Mouse (Mus musculus): ENCODE results near the gene Itgb5. TPM values are rescaled to one million over a fixed set of nuclear protein-coding genes. Genes with fewer than 3 reads are reported as not detected.

Itgb5 gene
- total and polyA plus RNA-seq, 3 experiments, result 0.27 to 0.58 TPM; not detected in 1

DNA sequence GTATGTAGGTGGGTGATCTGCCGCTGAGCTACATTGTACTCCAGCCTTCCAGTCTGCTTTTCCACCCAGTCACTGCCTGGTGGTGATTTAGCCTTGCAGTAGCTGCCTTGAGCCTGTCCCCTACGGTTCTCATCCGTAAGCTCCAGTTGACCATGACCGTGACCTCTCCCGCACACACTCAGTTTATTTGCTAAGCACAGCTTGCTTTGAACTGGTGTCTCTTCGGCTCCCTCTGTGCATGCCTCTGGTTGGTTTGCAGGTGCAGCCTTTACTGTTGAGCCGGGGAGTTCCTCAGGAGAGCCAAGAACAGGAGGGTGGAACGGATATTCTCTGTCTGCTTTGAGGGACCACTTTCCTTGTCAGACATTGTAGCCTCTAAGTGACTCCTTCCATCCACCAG, 61.6 kb downstream of the Itgb5 start:
- Histone ChIP-seq H3K4me3 (ENCODE audit: control insufficient read depth in 1 of 2, insufficient read depth in 1 of 2, low read depth in 2 of 2, low read length in 2 of 2) (no peak overlapping the region), H3K27me3 (ENCODE audit: control insufficient read depth in 1 of 2, insufficient read depth in 2 of 2, low read length in 2 of 2) (peaks cover 0 to 2% of the 10 kb centered on the region in 2 experiments; a peak in 2 of 4 replicates), H3K27ac (ENCODE audit: control insufficient read depth, low read depth, low read length) (no peak overlapping the region), H3K79me2 (ENCODE audit: control insufficient read depth, insufficient read depth, low read length, poor library complexity) (no peaks in the 10 kb centered on the region), H3K36me3 (ENCODE audit: control insufficient read depth in 1 of 2, insufficient read depth in 2 of 2, low read length in 2 of 2) (peaks cover 0 to 6% of the 10 kb centered on the region in 2 experiments; a peak in 2 of 4 replicates), H3K9me3 (replicated peaks; ENCODE audit: insufficient read depth, low read length) (no peaks in the 10 kb centered on the region), H3K4me1 (ENCODE audit: control insufficient read depth in 1 of 2, insufficient read depth in 2 of 2, low read length in 2 of 2) (peaks cover 0 to 10% of the 10 kb centered on the region in 2 experiments; a peak in 3 of 4 replicates), H3K9ac (ENCODE audit: control insufficient read depth, low read depth, low read length, poor library complexity, severe bottlenecking) (no peak overlapping the region)
- DNase-seq (ENCODE audit: low read depth, low spot score), result no peak
- TF ChIP-seq MAZ (IDR thresholded peaks at IDR 0.05; ENCODE audit: low read depth, low read length) (no peak), CHD1 (IDR thresholded peaks at IDR 0.05; ENCODE audit: low read depth, low read length) (no peak), POLR2AphosphoS2 (IDR thresholded peaks at IDR 0.05; ENCODE audit: low read length) (no peak)

DNA sequence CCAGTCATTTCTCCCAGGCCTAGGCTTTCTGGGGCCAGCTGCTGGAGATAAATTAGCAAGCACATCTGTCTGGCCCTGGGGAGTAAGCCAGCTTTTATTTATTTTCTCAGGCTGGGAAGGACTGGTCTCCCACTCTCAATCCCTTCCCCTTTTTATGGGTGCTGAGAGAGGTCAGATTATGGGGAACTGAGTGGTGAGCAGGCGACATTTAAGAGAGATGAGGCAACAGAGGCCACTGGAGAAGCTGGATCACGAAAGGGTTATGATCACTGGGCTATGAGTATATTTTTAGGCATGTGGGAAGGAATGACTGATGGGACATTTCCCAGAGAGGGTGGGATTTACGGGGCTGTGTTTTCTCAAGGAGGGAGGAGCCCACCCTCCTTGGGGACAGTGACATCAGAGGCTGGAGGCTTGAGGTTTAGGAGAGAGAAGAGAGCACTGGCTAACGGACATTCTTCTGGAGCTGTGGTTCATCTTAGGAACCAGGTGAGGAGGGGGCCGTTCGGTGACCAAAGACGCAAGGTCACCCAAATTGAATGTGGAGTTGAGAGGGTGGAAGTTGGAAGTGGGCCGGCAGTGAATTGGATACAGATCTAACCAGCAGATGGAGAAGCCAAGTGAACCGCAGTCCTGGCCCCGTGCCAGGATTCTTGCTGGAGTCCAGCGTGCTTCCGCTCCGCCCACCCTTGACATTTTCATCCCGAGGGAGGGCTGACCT, 62.3 kb downstream of the Itgb5 start:
- no peak overlapping the region for H3K4me3 ChIP-seq (ENCODE audit: control insufficient read depth in 1 of 2, insufficient read depth in 1 of 2, low read depth in 2 of 2, low read length in 2 of 2)
- H3K9ac ChIP-seq (ENCODE audit: control insufficient read depth, low read depth, low read length, poor library complexity, severe bottlenecking), result no peak overlapping the region
- TF ChIP-seq NRF1 (IDR thresholded peaks at IDR 0.05; ENCODE audit: insufficient read depth, low read depth, low read length, poor library complexity, severe bottlenecking) (no peak), BHLHE40 (IDR thresholded peaks at IDR 0.05; ENCODE audit: borderline replicate concordance, low read depth, low read length) (no peak), USF2 (IDR thresholded peaks at IDR 0.05; ENCODE audit: borderline replicate concordance in 1 of 2, insufficient read depth in 1 of 2, low read depth in 1 of 2, low read length in 2 of 2) (no peak), TAL1 (IDR thresholded peaks at IDR 0.05; ENCODE audit: low read length) (peak; percentile 23; the same call in 1 of the 2 replicates), ZKSCAN1 (IDR thresholded peaks at IDR 0.05; ENCODE audit: low read depth, low read length) (no peak), UBTF (IDR thresholded peaks at IDR 0.05; ENCODE audit: borderline replicate concordance, insufficient read depth, low read depth, low read length) (no peak), MAFK (IDR thresholded peaks at IDR 0.05; ENCODE audit: borderline replicate concordance, low read depth, low read length) (no peak), POLR2AphosphoS2 (IDR thresholded peaks at IDR 0.05; ENCODE audit: low read length) (no peak), ZNF384 (IDR thresholded peaks at IDR 0.05; ENCODE audit: low read depth, low read length) (no peak), EP300 (IDR thresholded peaks at IDR 0.05; ENCODE audit: low read depth in 1 of 2, low read length in 2 of 2) (peak; percentile 18 to 45; a peak in 1 of 4 replicates), ZMIZ1 (IDR thresholded peaks at IDR 0.05; ENCODE audit: low read depth, low read length) (no peak), CHD1 (IDR thresholded peaks at IDR 0.05; ENCODE audit: low read depth, low read length) (no peak), ELF1 (IDR thresholded peaks at IDR 0.05; ENCODE audit: low read depth, low read length) (no peak), GABPA (IDR thresholded peaks at IDR 0.05; ENCODE audit: low read depth, low read length) (no peak), MEF2A (IDR thresholded peaks at IDR 0.05; ENCODE audit: extremely low read depth, insufficient replicate concordance, low read depth, low read length, poor library complexity, severe bottlenecking) (no peak), CTCF (IDR thresholded peaks at IDR 0.05 in 2 of 3, conservative IDR thresholded peaks at IDR 0.05 in 1 of 3; ENCODE audit: control insufficient read depth in 1 of 3, insufficient read depth in 1 of 3, low read depth in 2 of 3, low read length in 3 of 3, poor library complexity in 1 of 3, severe bottlenecking in 1 of 3) (no peak), POLR2A (IDR thresholded peaks at IDR 0.05; ENCODE audit: control insufficient read depth in 1 of 2, insufficient read depth in 1 of 2, low read depth in 1 of 2, low read length in 2 of 2, poor library complexity in 1 of 2) (no peak), MYB (IDR thresholded peaks at IDR 0.05; ENCODE audit: low read depth, low read length) (no peak), ZC3H11A (IDR thresholded peaks at IDR 0.05; ENCODE audit: low read depth, low read length) (no peak), GATA1 (IDR thresholded peaks at IDR 0.05; ENCODE audit: low read depth, low read length) (no peak), ETS1 (IDR thresholded peaks at IDR 0.05; ENCODE audit: low read depth, low read length) (no peak), HCFC1 (IDR thresholded peaks at IDR 0.05; ENCODE audit: low read depth, low read length) (no peak), CHD2 (IDR thresholded peaks at IDR 0.05; ENCODE audit: low read length) (no peak), E2F4 (IDR thresholded peaks at IDR 0.05; ENCODE audit: borderline replicate concordance, low read depth, low read length) (no peak), RCOR1 (IDR thresholded peaks at IDR 0.05; ENCODE audit: low read depth, low read length) (0 out of 2 replicates have a peak, but pooled peaks have one; percentile 29)
- no peaks in the 10 kb centered on the region for H3K9me3 ChIP-seq (replicated peaks; ENCODE audit: insufficient read depth, low read length)
- H3K4me1 ChIP-seq (ENCODE audit: control insufficient read depth in 1 of 2, insufficient read depth in 2 of 2, low read length in 2 of 2), result peaks cover 0 to 10% of the 10 kb centered on the region in 2 experiments; a peak in 3 of 4 replicates
- DNase-seq (ENCODE audit: low read depth, low spot score), result peak; percentile 59
- H3K27ac ChIP-seq (ENCODE audit: control insufficient read depth, low read depth, low read length), result no peak overlapping the region
- H3K79me2 ChIP-seq (ENCODE audit: control insufficient read depth, insufficient read depth, low read length, poor library complexity), result no peaks in the 10 kb centered on the region
- H3K36me3 ChIP-seq (ENCODE audit: control insufficient read depth in 1 of 2, insufficient read depth in 2 of 2, low read length in 2 of 2), result peaks cover 0 to 6% of the 10 kb centered on the region in 2 experiments; a peak in 2 of 4 replicates
- peaks cover 0 to 1% of the 10 kb centered on the region in 2 experiments; a peak in 2 of 4 replicates for H3K27me3 ChIP-seq (ENCODE audit: control insufficient read depth in 1 of 2, insufficient read depth in 2 of 2, low read length in 2 of 2)
